Mouse (Mus musculus): ENCODE measurements around the gene Erbb2.

- TF ChIP-seq CTCF (IDR thresholded peaks at IDR 0.05; ENCODE audit: extremely low read depth, insufficient read depth, low read length) (no peak), POLR2A (IDR thresholded peaks at IDR 0.05; ENCODE audit: extremely low read depth, insufficient read depth, low read length) (no peak)
Measured at GRCm38 (mm10) chr11:98370588-98370987, 41.7 kb upstream of the Erbb2 start.
